Mouse (Mus musculus): ENCODE results near the gene Mpeg1.

DNA sequence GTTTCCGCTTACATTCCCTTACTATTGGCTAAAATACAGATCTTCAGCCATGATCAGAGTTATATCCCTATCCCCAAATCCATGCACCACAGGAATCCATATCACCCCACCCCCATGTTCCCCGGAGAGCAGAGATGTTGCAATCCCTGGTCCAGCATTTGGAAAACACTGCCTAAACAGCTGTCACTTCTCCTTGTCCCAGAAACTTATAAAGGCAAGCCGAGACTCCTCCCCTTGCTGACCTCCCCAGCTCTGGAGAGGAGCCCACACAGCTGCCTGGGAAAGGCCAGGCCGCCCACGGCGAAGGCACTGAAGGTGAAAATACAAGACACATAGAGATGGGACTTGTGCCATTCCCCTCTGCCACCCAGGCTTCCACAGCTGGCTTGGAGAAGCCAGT is 26.3 kb downstream of the Mpeg1 start:
- TF ChIP-seq CTCF (IDR thresholded peaks at IDR 0.05; ENCODE audit: borderline replicate concordance, insufficient read depth, low read depth, low read length): no peak
- TF ChIP-seq POLR2A (IDR thresholded peaks at IDR 0.05; ENCODE audit: borderline replicate concordance, insufficient read depth, low read length): no peak

Data from cerebellum, adult 2 months (tissue).